Comparison of ENCODE assay signal across 7 mouse cellular contexts in the genomic region with DNA sequence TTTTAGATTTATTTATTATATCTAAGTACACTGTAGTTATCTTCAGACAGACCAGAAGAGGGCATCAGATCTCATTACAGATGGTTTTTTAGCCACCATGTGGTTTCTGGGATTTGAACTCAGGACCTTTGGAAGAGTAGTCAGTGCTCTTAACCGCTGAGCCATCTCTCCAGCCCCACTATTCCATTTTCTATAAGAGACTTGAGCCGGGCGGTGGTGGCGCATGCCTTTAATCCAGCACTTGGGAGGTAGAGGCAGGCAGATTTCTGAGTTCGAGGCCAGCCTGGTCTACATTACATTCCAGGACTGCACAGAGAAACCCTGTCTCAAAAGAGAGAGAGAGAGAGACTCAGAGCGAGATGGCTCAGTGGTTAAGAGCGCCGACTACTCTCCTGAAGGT. TPM values are rescaled to one million over a fixed set of nuclear protein-coding genes. Genes with fewer than 3 reads are reported as not detected.
DNase-seq lines count a peak whose midpoint lies in the region; ATAC-seq and TF ChIP-seq lines count a peak whose summit lies in the region.
"Not testable (repeated sequence)": the region's sequence is repeated elsewhere in the genome, so short reads cannot be mapped to it uniquely, and the experiment has no call there.
"Had no signal": no experiment of that assay in that cellular context is flagged by ENCODE, and none has a peak within 500 bp of the region (broad histone marks: within the 10 kb centered on the region; RNA-seq: fewer than 3 reads in every experiment).

No protein-coding gene starts in this region.

- H3K36me3 ChIP-seq in CH12.LX (replicated peaks in 1 of 2; ENCODE audit: control insufficient read depth in 1 of 2, insufficient read depth in 1 of 2, low read length in 1 of 2); midbrain, embryonic 11.5 days (ENCODE audit: control insufficient read depth, insufficient read depth, low read length): not testable (repeated sequence)

- ATAC-seq in Patski; midbrain, embryonic 11.5 days (ENCODE audit: low FRiP score): not testable (repeated sequence)

- H3K4me1 ChIP-seq in CH12.LX (ENCODE audit: control insufficient read depth in 1 of 2, insufficient read depth in 2 of 2) = peaks cover 3 to 48% of the 10 kb centered on the region in 2 experiments; a peak in 3 of 4 replicates
- H3K4me1 ChIP-seq in midbrain, embryonic 11.5 days (ENCODE audit: control insufficient read depth, insufficient read depth, low read length) = not testable (repeated sequence)

- not testable (repeated sequence) for H3K9ac ChIP-seq in CH12.LX (ENCODE audit: insufficient read depth, low read depth); midbrain, embryonic 11.5 days (ENCODE audit: low read length)

- POLR2A ChIA-PET in Patski (lab: Charles Lee) = not testable (repeated sequence)

- dilution Hi-C loops in CH12.LX (cut with MboI; ENCODE audit: extremely low pct_ligation_motif_present, extremely low pct_unique_long_range_greater_than_20kb, low sequenced_read_pairs) = not testable (repeated sequence)

- DNase-seq in CH12.LX (ENCODE audit: extremely low read depth); Patski (ENCODE audit: low read depth, low spot score); layer of hippocampus, adult 2 months (ENCODE audit: low spot score in 2 of 2): not testable (repeated sequence)
- peak; percentile 71 for DNase-seq in heart, adult 11 months
- DNase-seq in midbrain, embryonic 11.5 days (ENCODE audit: low spot score, missing footprints) = peak; percentile 6

- TF ChIP-seq RAD21 in CH12.LX (IDR thresholded peaks at IDR 0.05; ENCODE audit: low read depth, low read length) = not testable (repeated sequence)

- CTCF ChIA-PET in Patski (lab: Charles Lee) = not testable (repeated sequence)

- not testable (repeated sequence) for H3K4me2 ChIP-seq in CH12.LX (ENCODE audit: insufficient read depth, low read depth, poor library complexity, severe bottlenecking); midbrain, embryonic 11.5 days

- H3K79me2 ChIP-seq in CH12.LX (replicated peaks; ENCODE audit: control insufficient read depth, extremely low read depth, insufficient read depth, poor library complexity, severe bottlenecking) = not testable (repeated sequence)

- WGBS in midbrain, embryonic 11.5 days = 91% methylated on average over 8 of the region's 8 CpGs

- TF ChIP-seq CTCF in CH12.LX (conservative IDR thresholded peaks at IDR 0.05 in 1 of 2, IDR thresholded peaks at IDR 0.05 in 1 of 2; ENCODE audit: low read depth in 2 of 2, low read length in 2 of 2) (peak in 1 of 2 experiments; percentile 28; a peak in 1 of 4 replicates), Patski (IDR thresholded peaks at IDR 0.05) (peak; percentile 38)
- TF ChIP-seq CTCF in layer of hippocampus, adult 2 months (conservative IDR thresholded peaks at IDR 0.05) = peak; percentile 53

- not testable (repeated sequence) for H3K27me3 ChIP-seq in CH12.LX (replicated peaks); Patski; midbrain, embryonic 11.5 days (ENCODE audit: control insufficient read depth, insufficient read depth, low read length)

- not testable (repeated sequence) for H3K4me3 ChIP-seq in CH12.LX (replicated peaks in 1 of 3; ENCODE audit: low read depth in 2 of 3, low read length in 2 of 3, poor library complexity in 1 of 3); layer of hippocampus, adult 2 months; midbrain, embryonic 11.5 days (ENCODE audit: low read depth, low read length)

- in situ Hi-C loops in CH12.LX (cut with MboI; ENCODE audit: low pct_ligation_motif_present, low pct_unique_long_range_greater_than_20kb, low sequenced_read_pairs) = loop anchor here (5.0 kb wide), 1 partner anchor 90 kb away; no protein-coding TSS in a partner anchor
- in situ Hi-C loops in Patski (cut with MboI; ENCODE audit: low pct_unique_long_range_greater_than_20kb) = not testable (repeated sequence)

- TF ChIP-seq EP300 in CH12.LX (IDR thresholded peaks at IDR 0.05; ENCODE audit: low read length) = not testable (repeated sequence)

- H3K9me3 ChIP-seq in CH12.LX (replicated peaks; ENCODE audit: low read length); midbrain, embryonic 11.5 days (ENCODE audit: control insufficient read depth, low read length): not testable (repeated sequence)

- H3K27ac ChIP-seq in CH12.LX (ENCODE audit: insufficient read depth, low read depth); layer of hippocampus, adult 2 months; midbrain, embryonic 11.5 days (ENCODE audit: low read depth, low read length): not testable (repeated sequence)

- not testable (repeated sequence) for TF ChIP-seq POLR2A in CH12.LX (IDR thresholded peaks at IDR 0.05; ENCODE audit: low read depth, low read length)

TF ChIP-seq in CH12.LX, 34 proteins besides CTCF, POLR2A, EP300 and RAD21:
- TF ChIP-seq SMC3 (IDR thresholded peaks at IDR 0.05; ENCODE audit: low read depth, low read length) = peak; percentile 11; the same call in 1 of the 2 replicates

RNA-seq across cellular contexts. Expression of a gene that starts 26.9 kb away (rescaled TPM):
- total RNA-seq in CH12.LX (2012; rRNA removed) (1.4 and 1.5 TPM in 2 replicates), CH12.LX (2014; rRNA removed) (1.4 and 2.1 TPM in 2 replicates)
- polyA plus RNA-seq in CH12.LX (2012; ENCODE audit: insufficient read length, low read depth) (1.3 and 1.6 TPM in 2 replicates), Patski (2021) (0.24 TPM)
- total RNA-seq in layer of hippocampus, adult 2 months (2021) = under 1 TPM; 0.20 to 0.26 TPM
- 0.21 and 0.30 TPM in 2 replicates for polyA plus RNA-seq in midbrain, embryonic 11.5 days (2014; fragmentation: Nextera tagmentation; extraction: Ambion mirVana)
- polyA plus RNA-seq: erythroblast, embryonic 14.5 days; forebrain, embryonic 10.5 days had no signal

RNA-seq across cellular contexts. Expression of a gene that starts 27.1 kb away (rescaled TPM):
- 5.3 and 6.8 TPM in 2 replicates for total RNA-seq in CH12.LX (2012; rRNA removed)
- 5.6 and 6.3 TPM in 2 replicates for total RNA-seq in CH12.LX (2014; rRNA removed)
- 4.8 and 6.1 TPM in 2 replicates for polyA plus RNA-seq in CH12.LX (2012; ENCODE audit: insufficient read length, low read depth)
- polyA plus RNA-seq in Patski (2021) = 7.6 TPM
- 1 to 10 TPM; 4.0 to 4.2 TPM for total RNA-seq in layer of hippocampus, adult 2 months (2021)
- 13.6 and 15.7 TPM in 2 replicates for polyA plus RNA-seq in midbrain, embryonic 11.5 days (2014; fragmentation: Nextera tagmentation; extraction: Ambion mirVana)
